Mouse (Mus musculus) heart, postnatal 0 days (tissue): ENCODE results near the gene Gm13757. TPM values are rescaled to one million over a fixed set of nuclear protein-coding genes. Genes with fewer than 3 reads are reported as not detected.

Experiments
- ATAC-seq: fragments of 200-750 bp; cut with Nextera tagmentation; 2 replicates; pipeline ENCODE4 v1.8.0; 2017; ENCODE audit warnings: low read depth, moderate number of reproducible peaks, moderate library complexity; ENCODE audit not compliant: insufficient read depth
- DNase-seq: peaks from one replicate; pipeline ENCODE4 v3.0.0-alpha.2; 2016; ENCODE audit warnings: low spot score
- H3K27ac ChIP-seq: fragments of 300-500 bp; sonication (generic); 2 replicates; pipeline ENCODE4 v1.5.1; 2014; ENCODE audit warnings: low read depth, mild to moderate bottlenecking
- H3K27me3 ChIP-seq: fragments of 300-500 bp; sonication (generic); 2 replicates; pipeline ENCODE4 v1.6.1; 2014; ENCODE audit warnings: low read length, mixed read lengths; ENCODE audit not compliant: control insufficient read depth, insufficient read depth
- H3K36me3 ChIP-seq: fragments of 300-500 bp; sonication (generic); replicated peaks from 2 replicates; pipeline ENCODE4 v1.6.1; 2014; ENCODE audit warnings: low read length, mixed read lengths; ENCODE audit not compliant: control insufficient read depth, insufficient read depth
- H3K4me1 ChIP-seq: fragments of 300-500 bp; sonication (generic); 2 replicates; pipeline ENCODE4 v1.6.1; 2014; ENCODE audit warnings: antibody characterized with exemption; ENCODE audit not compliant: control insufficient read depth, insufficient read depth
- H3K4me2 ChIP-seq: fragments of 300-500 bp; sonication (generic); 2 replicates; pipeline ENCODE4 v1.6.1; 2014; ENCODE audit warnings: low read depth, mild to moderate bottlenecking, low read length, moderate library complexity
- H3K4me3 ChIP-seq: fragments of 300-500 bp; sonication (generic); 2 replicates; pipeline ENCODE4 v1.5.1; 2014; ENCODE audit warnings: low read depth, low read length
- H3K9ac ChIP-seq: fragments of 300-500 bp; sonication (generic); replicated peaks from 2 replicates; pipeline ENCODE4 v1.6.1; 2014; ENCODE audit warnings: low read depth, low read length, mixed read lengths
- H3K9me3 ChIP-seq: fragments of 300-500 bp; sonication (generic); replicated peaks from 2 replicates; pipeline ENCODE4 v1.6.1; 2016; ENCODE audit warnings: low read length; ENCODE audit not compliant: control insufficient read depth
- CTCF ChIP-seq: IDR thresholded peaks from 2 replicates; pipeline ENCODE4 v1.5.1; 2016; ENCODE audit warnings: antibody characterized with exemption, control low read depth, low read depth
- EP300 ChIP-seq: IDR thresholded peaks from 2 replicates; pipeline ENCODE4 v1.6.1; 2016; ENCODE audit warnings: antibody characterized with exemption, low read depth
- WGBS: fragments of 180-500 bp; shearing (Covaris S2); extraction: QIAGEN DNeasy Blood & Tissue Kit; methylation state at CpG from one replicate; pipeline ENCODE4 v1.1.7; 2014; 5-methylcytosine and 5-hydroxymethylcytosine counted together
- polyA plus RNA-seq: library from polyadenylated mRNA; unstranded; fragments of >200 nt; fragmentation: Nextera tagmentation; extraction: Ambion mirVana; gene quantifications from 2 replicates; pipeline ENCODE4 v1.2.1, GENCODE M21; 2015
- total RNA-seq: library from RNA; depleted of rRNA; stranded (reverse); fragments of >200 nt; gene quantifications from 2 replicates; pipeline ENCODE4 v1.2.3, GENCODE M21; 2014; ENCODE audit warnings: low replicate concordance; rRNA removed

Gm13757 gene
- total and polyA plus RNA-seq, 2 experiments from 2014 or later, result not detected

DNA sequence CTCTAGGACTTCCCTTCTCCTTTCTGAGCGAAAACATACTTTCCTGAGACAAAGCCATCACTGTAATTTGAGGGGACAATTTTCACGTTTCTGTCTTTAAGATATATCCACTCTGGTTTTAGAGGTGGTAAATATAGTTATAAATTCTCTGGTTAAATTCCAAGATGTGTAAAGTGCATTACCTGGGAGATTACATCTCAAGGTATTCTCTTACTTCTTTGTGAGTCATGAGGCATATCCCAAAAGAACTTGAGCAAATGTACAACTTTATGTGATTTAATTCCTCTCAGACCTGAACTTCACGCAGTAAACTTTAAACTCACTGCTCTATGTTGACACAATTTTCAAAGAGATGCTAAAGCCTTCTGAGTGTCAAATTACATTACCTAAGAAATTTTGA is 42.6 kb downstream of the Gm13757 start, which contains the start of gene Olfr1179:
Gene Olfr1179 (minus strand): TSS at position 101 of the 400 bp plus-strand sequence.
- Histone ChIP-seq H3K4me2 (no peak within 1 kb of the TSS), H3K9ac (no peak within 1 kb of the TSS), H3K4me1 (no peaks in the 10 kb centered on the region), H3K27ac (no peak within 1 kb of the TSS), H3K27me3 (no peaks in the 10 kb centered on the region), H3K36me3 (no peaks in the 10 kb centered on the region), H3K4me3 (no peak within 1 kb of the TSS), H3K9me3 (no peaks in the 10 kb centered on the region)
- ATAC-seq (no peak), DNase-seq (no peak)
- TF ChIP-seq EP300 (no peak), CTCF (no peak)
- 67% methylated on average over 3 of the region's 3 CpGs for WGBS

Other genes starting within 250 kb of the Gm13757 start
- not detected in 2 replicates for gene Olfr1170, start 220.8 kb downstream of the Gm13757 start, total RNA-seq
- gene Olfr1170, start 220.8 kb downstream of the Gm13757 start, polyA plus RNA-seq, result not detected in 2 replicates
- not detected in 2 replicates for gene Olfr1173, start 169.3 kb downstream of the Gm13757 start, total RNA-seq
- gene Olfr1173, start 169.3 kb downstream of the Gm13757 start, polyA plus RNA-seq, result not detected in 2 replicates
- gene Olfr1174-ps, start 134.0 kb downstream of the Gm13757 start, total RNA-seq, result not detected in 2 replicates
- not detected in 2 replicates for gene Olfr1174-ps, start 134.0 kb downstream of the Gm13757 start, polyA plus RNA-seq
- not detected in 2 replicates for gene Olfr1175-ps, start 121.9 kb downstream of the Gm13757 start, total RNA-seq
- gene Olfr1175-ps, start 121.9 kb downstream of the Gm13757 start, polyA plus RNA-seq, result not detected in 2 replicates
- gene Olfr1176, start 112.4 kb downstream of the Gm13757 start, total RNA-seq, result not detected in 2 replicates
- gene Olfr1176, start 112.4 kb downstream of the Gm13757 start, polyA plus RNA-seq, result not detected in 2 replicates
- not detected in 2 replicates for gene Olfr1177-ps, start 102.6 kb downstream of the Gm13757 start, total RNA-seq
- not detected in 2 replicates for gene Olfr1177-ps, start 102.6 kb downstream of the Gm13757 start, polyA plus RNA-seq
- gene Olfr1178, start 62.1 kb downstream of the Gm13757 start, total RNA-seq, result not detected in 2 replicates
- gene Olfr1178, start 62.1 kb downstream of the Gm13757 start, polyA plus RNA-seq, result not detected in 2 replicates
- gene Olfr1179, start 42.7 kb downstream of the Gm13757 start, total RNA-seq, result not detected in 2 replicates
- gene Olfr1179, start 42.7 kb downstream of the Gm13757 start, polyA plus RNA-seq, result not detected in 2 replicates
- gene Olfr1180, start 30.0 kb downstream of the Gm13757 start, total RNA-seq, result not detected in 2 replicates
- gene Olfr1180, start 30.0 kb downstream of the Gm13757 start, polyA plus RNA-seq, result not detected in 2 replicates
- gene Olfr1181, start 23.0 kb downstream of the Gm13757 start, total RNA-seq, result not detected in 2 replicates
- gene Olfr1181, start 23.0 kb downstream of the Gm13757 start, polyA plus RNA-seq, result not detected in 2 replicates
- not detected in 2 replicates for gene Olfr1183, start 5.7 kb upstream of the Gm13757 start, total RNA-seq
- not detected in 2 replicates for gene Olfr1183, start 5.7 kb upstream of the Gm13757 start, polyA plus RNA-seq
- not detected in 2 replicates for gene Olfr1184, start 34.5 kb upstream of the Gm13757 start, total RNA-seq
- not detected in 2 replicates for gene Olfr1184, start 34.5 kb upstream of the Gm13757 start, polyA plus RNA-seq
- not detected in 2 replicates for gene Olfr1185-ps1, start 44.2 kb upstream of the Gm13757 start, total RNA-seq
- gene Olfr1185-ps1, start 44.2 kb upstream of the Gm13757 start, polyA plus RNA-seq, result not detected in 2 replicates
- not detected in 2 replicates for gene Olfr1186, start 69.4 kb upstream of the Gm13757 start, total RNA-seq
- not detected in 2 replicates for gene Olfr1186, start 69.4 kb upstream of the Gm13757 start, polyA plus RNA-seq
- not detected in 2 replicates for gene Olfr1188, start 107.8 kb upstream of the Gm13757 start, total RNA-seq
- gene Olfr1188, start 107.8 kb upstream of the Gm13757 start, polyA plus RNA-seq, result not detected in 2 replicates
- gene Olfr1189, start 137.3 kb upstream of the Gm13757 start, total RNA-seq, result not detected in 2 replicates
- not detected in 2 replicates for gene Olfr1189, start 137.3 kb upstream of the Gm13757 start, polyA plus RNA-seq
- not detected in 2 replicates for gene Olfr1191-ps1, start 191.4 kb upstream of the Gm13757 start, total RNA-seq
- not detected in 2 replicates for gene Olfr1191-ps1, start 191.4 kb upstream of the Gm13757 start, polyA plus RNA-seq
- not detected in 2 replicates for gene Olfr1192-ps1, start 199.4 kb upstream of the Gm13757 start, total RNA-seq
- not detected in 2 replicates for gene Olfr1192-ps1, start 199.4 kb upstream of the Gm13757 start, polyA plus RNA-seq
- not detected in 2 replicates for gene Olfr1193, start 226.5 kb upstream of the Gm13757 start, total RNA-seq
- not detected in 2 replicates for gene Olfr1193, start 226.5 kb upstream of the Gm13757 start, polyA plus RNA-seq
- not detected in 2 replicates for gene Olfr1195, start 240.1 kb upstream of the Gm13757 start, total RNA-seq
- not detected in 2 replicates for gene Olfr1195, start 240.1 kb upstream of the Gm13757 start, polyA plus RNA-seq